Mouse (Mus musculus): ENCODE measurements around the gene 1700011L22Rik. TPM values are rescaled to one million over a fixed set of nuclear protein-coding genes. Genes with fewer than 3 reads are reported as not detected.

The 1700011L22Rik gene
- polyA plus RNA-seq, 1 experiment from 2014 or later: not detected

DNA sequence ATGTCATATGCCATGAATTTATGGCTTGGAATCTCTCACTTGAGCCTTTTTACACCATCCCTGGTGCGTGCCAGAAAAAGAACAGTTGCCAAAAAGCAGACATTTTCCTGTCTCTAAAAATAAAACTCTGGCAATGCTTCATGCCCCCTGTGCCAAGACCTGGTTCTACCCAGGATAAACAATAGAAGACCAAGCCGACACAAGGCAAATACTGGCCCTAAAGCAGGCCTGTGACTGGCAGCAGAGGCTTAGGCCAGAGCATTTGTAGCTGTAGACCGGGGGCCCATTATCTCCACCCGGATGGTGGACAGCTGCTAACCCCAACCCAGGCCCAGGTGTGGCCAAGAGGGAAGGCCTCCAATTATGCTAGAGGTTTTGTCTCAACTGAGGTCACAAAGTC, 41.5 kb downstream of the 1700011L22Rik start:
- H3K4me1 ChIP-seq (ENCODE audit: control insufficient read depth, insufficient read depth, low read length): peaks cover 16% of the 10 kb centered on the region
- 90% methylated on average over 4 of the region's 4 CpGs for WGBS
- DNase-seq (ENCODE audit: low spot score, missing footprints) (no peak), ATAC-seq (ENCODE audit: low FRiP score) (no peak)
- no peak overlapping the region for H3K27ac ChIP-seq (ENCODE audit: low read depth, low read length)
- no peak overlapping the region for H3K9ac ChIP-seq (ENCODE audit: low read length)
- H3K27me3 ChIP-seq (ENCODE audit: control insufficient read depth, insufficient read depth, low read length): no peaks in the 10 kb centered on the region
- no peak overlapping the region for H3K4me2 ChIP-seq
- H3K4me3 ChIP-seq (ENCODE audit: low read depth, low read length): no peak overlapping the region
- H3K9me3 ChIP-seq (ENCODE audit: control insufficient read depth, low read length): no peaks in the 10 kb centered on the region
- no peaks in the 10 kb centered on the region for H3K36me3 ChIP-seq (ENCODE audit: control insufficient read depth, insufficient read depth, low read length)

DNA sequence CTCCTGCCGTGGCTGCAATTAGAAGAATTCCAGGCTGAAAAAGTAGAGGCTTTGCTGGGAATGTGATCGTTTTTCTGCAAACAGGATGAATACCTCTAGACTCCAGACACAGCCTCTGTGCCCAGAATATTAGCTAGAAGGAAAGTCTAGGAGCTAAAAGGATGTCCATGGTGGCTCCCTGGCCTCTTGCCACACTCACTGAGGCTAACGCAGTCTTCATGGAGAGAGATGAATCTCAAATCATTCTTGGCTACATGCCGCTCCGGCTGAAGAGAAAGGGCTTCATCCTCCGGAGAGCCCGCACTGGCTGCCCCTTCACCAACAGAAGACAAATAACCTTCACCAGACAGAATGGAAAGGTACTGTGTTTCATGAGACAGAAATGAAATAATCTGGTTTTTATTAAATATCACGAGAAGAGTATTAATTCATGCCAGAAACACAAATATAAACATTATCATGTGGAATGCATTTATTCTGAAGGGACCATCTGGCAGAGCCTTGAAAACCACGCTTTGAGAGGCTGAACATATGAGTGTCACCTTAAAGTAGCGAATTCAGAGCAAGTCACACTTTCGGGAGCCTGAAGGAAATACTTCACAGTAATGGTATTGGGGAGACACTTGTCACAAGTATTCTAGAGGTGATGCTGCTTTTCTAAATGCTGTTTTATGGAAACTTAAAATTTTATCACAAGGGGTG, 46.8 kb downstream of the 1700011L22Rik start:
- Histone ChIP-seq H3K4me1 (ENCODE audit: control insufficient read depth, insufficient read depth, low read length) (no peaks in the 10 kb centered on the region), H3K9me3 (ENCODE audit: control insufficient read depth, low read length) (no peaks in the 10 kb centered on the region), H3K9ac (ENCODE audit: low read length) (no peak overlapping the region), H3K36me3 (ENCODE audit: control insufficient read depth, insufficient read depth, low read length) (no peaks in the 10 kb centered on the region), H3K4me3 (ENCODE audit: low read depth, low read length) (no peak overlapping the region), H3K4me2 (no peak overlapping the region), H3K27me3 (ENCODE audit: control insufficient read depth, insufficient read depth, low read length) (no peaks in the 10 kb centered on the region), H3K27ac (ENCODE audit: low read depth, low read length) (no peak overlapping the region)
- ATAC-seq (ENCODE audit: low FRiP score): no peak
- no peak for DNase-seq (ENCODE audit: low spot score, missing footprints)
- 78% methylated on average over 11 of the region's 11 CpGs for WGBS

DNA sequence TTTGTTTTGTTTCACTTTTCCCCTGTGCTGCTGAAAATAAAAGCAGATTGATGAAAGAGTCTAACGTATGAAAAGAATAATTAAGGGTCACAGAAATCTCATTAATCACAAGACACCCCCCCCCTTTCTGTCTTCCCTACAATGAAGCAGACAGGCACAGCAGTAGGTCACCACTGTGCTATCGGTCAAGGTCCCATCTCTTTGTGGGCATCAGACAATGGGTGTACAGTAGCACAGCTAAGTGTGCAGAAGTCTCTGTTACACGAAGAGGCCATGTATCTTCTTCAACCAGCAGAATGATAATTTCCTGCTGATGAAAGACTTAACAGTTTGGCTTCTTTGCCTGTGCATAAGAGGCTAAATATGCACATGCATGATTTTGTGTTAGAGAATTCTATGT, 49.7 kb downstream of the 1700011L22Rik start:
- Histone ChIP-seq H3K36me3 (ENCODE audit: control insufficient read depth, insufficient read depth, low read length) (no peaks in the 10 kb centered on the region), H3K27ac (ENCODE audit: low read depth, low read length) (no peak overlapping the region), H3K27me3 (ENCODE audit: control insufficient read depth, insufficient read depth, low read length) (no peaks in the 10 kb centered on the region), H3K4me2 (no peak overlapping the region), H3K4me1 (ENCODE audit: control insufficient read depth, insufficient read depth, low read length) (no peaks in the 10 kb centered on the region), H3K9me3 (ENCODE audit: control insufficient read depth, low read length) (no peaks in the 10 kb centered on the region), H3K4me3 (ENCODE audit: low read depth, low read length) (no peak overlapping the region), H3K9ac (ENCODE audit: low read length) (no peak overlapping the region)
- ATAC-seq (ENCODE audit: low FRiP score) (no peak), DNase-seq (ENCODE audit: low spot score, missing footprints) (no peak)
- 66% methylated on average over 3 of the region's 3 CpGs for WGBS

DNA sequence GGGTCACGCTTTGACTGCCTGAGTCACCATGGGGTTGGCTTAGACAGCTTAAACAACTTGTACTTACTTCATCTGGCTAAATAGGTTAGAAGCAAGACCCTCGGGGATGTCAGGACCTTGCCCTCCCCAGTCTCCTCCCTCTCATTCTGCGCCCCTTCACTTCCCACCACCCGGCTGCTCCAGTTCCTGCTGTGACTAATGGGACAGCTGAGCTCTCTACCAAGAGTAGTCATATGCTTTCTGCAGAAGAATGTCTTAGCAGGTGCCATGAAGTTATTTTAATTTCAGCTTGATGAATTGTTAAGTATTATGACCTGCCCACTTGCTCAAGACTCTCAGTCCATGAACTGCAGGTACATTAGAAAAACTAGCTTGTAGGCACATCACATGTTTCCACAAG, 51.9 kb downstream of the 1700011L22Rik start:
- Histone ChIP-seq H3K9ac (ENCODE audit: low read length) (no peak overlapping the region), H3K4me3 (ENCODE audit: low read depth, low read length) (no peak overlapping the region), H3K4me1 (ENCODE audit: control insufficient read depth, insufficient read depth, low read length) (no peaks in the 10 kb centered on the region), H3K27ac (ENCODE audit: low read depth, low read length) (no peak overlapping the region), H3K9me3 (ENCODE audit: control insufficient read depth, low read length) (no peaks in the 10 kb centered on the region), H3K27me3 (ENCODE audit: control insufficient read depth, insufficient read depth, low read length) (no peaks in the 10 kb centered on the region), H3K4me2 (no peak overlapping the region), H3K36me3 (ENCODE audit: control insufficient read depth, insufficient read depth, low read length) (no peaks in the 10 kb centered on the region; the same call in 1 of the 2 replicates)
- 68% methylated on average over 4 of the region's 4 CpGs for WGBS
- DNase-seq (ENCODE audit: low spot score, missing footprints) (no peak), ATAC-seq (ENCODE audit: low FRiP score) (no peak)

DNA sequence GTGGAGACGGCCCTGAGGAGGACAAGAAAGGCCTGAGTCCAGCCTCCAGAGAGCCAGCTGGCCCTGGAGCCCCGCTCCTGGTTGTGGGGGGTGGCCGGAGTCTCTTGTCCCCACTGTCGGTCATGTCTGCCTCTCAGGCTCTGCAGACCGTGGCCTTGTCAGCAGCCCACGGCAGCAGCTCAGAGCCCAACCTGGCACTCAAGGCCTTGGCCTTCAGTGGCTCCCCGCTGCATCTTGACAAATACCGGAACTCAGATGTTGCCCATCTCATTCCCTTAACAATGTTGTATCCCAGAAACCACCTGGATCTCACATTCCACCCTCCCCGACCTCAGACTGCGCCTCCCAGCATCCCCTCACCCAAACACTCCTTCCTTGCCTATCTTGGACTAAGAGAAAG, 58.3 kb downstream of the 1700011L22Rik start:
- ATAC-seq (ENCODE audit: low FRiP score) (no peak), DNase-seq (ENCODE audit: low spot score, missing footprints) (peak; percentile 75)
- no peak overlapping the region for H3K9ac ChIP-seq (ENCODE audit: low read length)
- no peak overlapping the region for H3K4me3 ChIP-seq (ENCODE audit: low read depth, low read length)
- 97% methylated on average over 9 of the region's 10 CpGs for WGBS
- no peak overlapping the region for H3K4me2 ChIP-seq
- no peaks in the 10 kb centered on the region for H3K4me1 ChIP-seq (ENCODE audit: control insufficient read depth, insufficient read depth, low read length)
- H3K27ac ChIP-seq (ENCODE audit: low read depth, low read length): no peak overlapping the region
- no peaks in the 10 kb centered on the region for H3K27me3 ChIP-seq (ENCODE audit: control insufficient read depth, insufficient read depth, low read length)
- peaks cover 14% of the 10 kb centered on the region for H3K36me3 ChIP-seq (ENCODE audit: control insufficient read depth, insufficient read depth, low read length)
- no peaks in the 10 kb centered on the region for H3K9me3 ChIP-seq (ENCODE audit: control insufficient read depth, low read length)

DNA sequence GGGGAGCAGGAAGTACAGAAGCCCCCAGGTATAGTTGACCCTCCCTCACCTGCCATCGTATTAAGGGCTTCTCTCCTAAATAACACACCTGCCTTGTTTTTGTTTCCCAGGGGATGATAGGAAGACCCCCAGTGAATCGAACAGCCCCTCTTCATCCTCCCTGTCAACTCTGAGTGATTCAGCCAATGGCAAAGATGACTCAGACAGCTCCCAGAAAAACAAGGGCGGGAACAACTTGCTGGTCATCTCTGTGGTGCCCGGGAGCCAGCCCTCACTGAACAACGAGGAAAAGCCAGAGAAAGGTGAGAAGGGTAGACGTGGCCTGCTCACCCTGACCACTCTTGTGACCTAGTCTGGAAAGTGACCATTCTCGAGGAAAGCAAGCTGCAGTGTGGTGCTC, 62.9 kb downstream of the 1700011L22Rik start:
- Histone ChIP-seq H3K36me3 (ENCODE audit: control insufficient read depth, insufficient read depth, low read length) (peaks cover 18% of the 10 kb centered on the region), H3K9ac (ENCODE audit: low read length) (no peak overlapping the region), H3K9me3 (ENCODE audit: control insufficient read depth, low read length) (no peaks in the 10 kb centered on the region), H3K27me3 (ENCODE audit: control insufficient read depth, insufficient read depth, low read length) (no peaks in the 10 kb centered on the region), H3K4me3 (ENCODE audit: low read depth, low read length) (no peak overlapping the region), H3K4me2 (no peak overlapping the region), H3K4me1 (ENCODE audit: control insufficient read depth, insufficient read depth, low read length) (no peaks in the 10 kb centered on the region), H3K27ac (ENCODE audit: low read depth, low read length) (no peak overlapping the region)
- 90% methylated on average over 7 of the region's 7 CpGs for WGBS
- no peak for DNase-seq (ENCODE audit: low spot score, missing footprints)
- peak; percentile 11; the same call in 1 of the 2 replicates for ATAC-seq (ENCODE audit: low FRiP score)

DNA sequence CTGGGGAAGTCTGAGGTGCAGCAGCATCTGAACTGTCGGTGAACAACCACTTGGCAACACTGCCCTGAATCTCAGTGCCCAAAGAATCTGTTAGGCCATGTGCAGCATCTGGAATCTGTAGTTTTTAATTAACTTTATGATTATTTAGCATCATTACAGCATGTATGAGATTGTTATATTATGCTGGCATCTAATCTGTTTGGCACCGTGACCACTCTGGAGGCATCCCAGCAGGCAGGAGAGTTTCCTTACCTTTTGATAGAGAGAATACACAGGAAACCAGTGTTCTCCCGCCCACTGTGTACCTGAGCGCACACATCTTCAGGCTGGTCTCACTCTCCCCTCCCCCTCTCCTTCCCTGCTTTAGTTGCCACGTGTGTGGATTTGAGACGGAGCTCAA, 68.7 kb downstream of the 1700011L22Rik start:
- Histone ChIP-seq H3K4me1 (ENCODE audit: control insufficient read depth, insufficient read depth, low read length) (0 out of 2 replicates have a peak, but pooled peaks cover 3% of the 10 kb centered on the region), H3K9me3 (ENCODE audit: control insufficient read depth, low read length) (no peaks in the 10 kb centered on the region), H3K27ac (ENCODE audit: low read depth, low read length) (no peak overlapping the region), H3K4me2 (no peak overlapping the region), H3K27me3 (ENCODE audit: control insufficient read depth, insufficient read depth, low read length) (no peaks in the 10 kb centered on the region), H3K9ac (ENCODE audit: low read length) (no peak overlapping the region), H3K36me3 (ENCODE audit: control insufficient read depth, insufficient read depth, low read length) (peaks cover 18% of the 10 kb centered on the region), H3K4me3 (ENCODE audit: low read depth, low read length) (no peak overlapping the region)
- DNase-seq (ENCODE audit: low spot score, missing footprints) (no peak), ATAC-seq (ENCODE audit: low FRiP score) (no peak)
- WGBS: 95% methylated on average over 6 of the region's 6 CpGs

DNA sequence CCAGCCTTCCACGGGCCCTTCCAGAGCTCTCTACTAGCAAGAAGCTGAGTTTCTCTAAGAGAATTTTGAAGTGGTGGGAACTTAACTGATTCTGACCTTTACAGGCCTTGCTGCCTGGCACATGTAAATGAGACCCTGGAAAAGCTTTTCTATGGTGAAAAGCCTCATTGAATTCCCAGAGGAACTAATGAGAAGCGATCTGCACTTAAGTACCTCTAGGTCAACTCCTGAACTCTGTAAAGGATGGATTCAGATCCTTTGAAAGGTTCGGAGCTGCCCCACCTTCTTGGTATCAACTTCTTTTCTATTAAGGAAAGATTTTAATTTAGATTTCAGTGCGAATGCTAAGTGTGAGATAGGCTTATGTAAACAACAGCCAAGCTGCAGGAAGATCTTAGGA, 72.4 kb downstream of the 1700011L22Rik start:
- H3K9ac ChIP-seq (ENCODE audit: low read length): no peak overlapping the region
- H3K27ac ChIP-seq (ENCODE audit: low read depth, low read length): no peak overlapping the region
- DNase-seq (ENCODE audit: low spot score, missing footprints) (no peak), ATAC-seq (ENCODE audit: low FRiP score) (no peak)
- no peaks in the 10 kb centered on the region for H3K9me3 ChIP-seq (ENCODE audit: control insufficient read depth, low read length)
- 0 out of 2 replicates have a peak, but pooled peaks cover 3% of the 10 kb centered on the region for H3K4me1 ChIP-seq (ENCODE audit: control insufficient read depth, insufficient read depth, low read length)
- H3K36me3 ChIP-seq (ENCODE audit: control insufficient read depth, insufficient read depth, low read length): peaks cover 9% of the 10 kb centered on the region; the same call in 1 of the 2 replicates
- WGBS: 62% methylated on average over 4 of the region's 4 CpGs
- H3K4me2 ChIP-seq: no peak overlapping the region
- no peaks in the 10 kb centered on the region for H3K27me3 ChIP-seq (ENCODE audit: control insufficient read depth, insufficient read depth, low read length)
- H3K4me3 ChIP-seq (ENCODE audit: low read depth, low read length): no peak overlapping the region

DNA sequence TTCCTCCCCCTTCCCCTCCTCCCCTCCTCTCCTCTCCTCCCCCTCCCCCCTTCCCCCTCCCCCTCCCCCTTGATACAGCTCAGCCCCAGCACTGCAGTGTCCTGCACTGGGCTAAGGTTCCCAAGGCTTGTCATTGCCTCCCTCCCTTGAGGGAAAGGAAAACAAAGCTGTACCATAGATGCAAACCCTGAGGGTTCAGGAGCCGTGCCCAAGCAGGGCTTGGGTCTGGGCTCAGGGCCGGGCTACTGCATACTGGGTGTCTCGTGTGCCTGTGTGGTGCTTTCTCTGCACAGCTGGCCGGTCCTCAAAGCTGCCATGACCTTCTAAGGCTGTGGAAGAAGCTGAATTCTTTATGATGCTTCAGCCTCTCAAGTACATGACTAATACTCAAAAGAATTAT, 74.8 kb downstream of the 1700011L22Rik start:
- no peaks in the 10 kb centered on the region for H3K9me3 ChIP-seq (ENCODE audit: control insufficient read depth, low read length)
- peaks cover 4% of the 10 kb centered on the region; the same call in 1 of the 2 replicates for H3K36me3 ChIP-seq (ENCODE audit: control insufficient read depth, insufficient read depth, low read length)
- 0 out of 2 replicates have a peak, but pooled peaks cover 3% of the 10 kb centered on the region for H3K4me1 ChIP-seq (ENCODE audit: control insufficient read depth, insufficient read depth, low read length)
- DNase-seq (ENCODE audit: low spot score, missing footprints) (no peak), ATAC-seq (ENCODE audit: low FRiP score) (peak; percentile 58; the same call in 1 of the 2 replicates)
- H3K27me3 ChIP-seq (ENCODE audit: control insufficient read depth, insufficient read depth, low read length): no peaks in the 10 kb centered on the region
- H3K27ac ChIP-seq (ENCODE audit: low read depth, low read length): no peak overlapping the region
- no peak overlapping the region for H3K9ac ChIP-seq (ENCODE audit: low read length)
- no peak overlapping the region for H3K4me3 ChIP-seq (ENCODE audit: low read depth, low read length)
- WGBS: 70% methylated on average over 4 of the region's 4 CpGs
- no peak overlapping the region for H3K4me2 ChIP-seq

Measured in midbrain, embryonic 11.5 days (tissue).